Mouse (Mus musculus): Measurements from ENCODE around the gene B4galt2. TPM values are rescaled to one million over a fixed set of nuclear protein-coding genes. Genes with fewer than 3 reads are reported as not detected.

The B4galt2 gene
- total and polyA plus RNA-seq, 2 experiments from 2014 or later = 5.9 to 33.0 TPM

GRCm38 (mm10) chr4:117843101-117843500, 40.2 kb downstream of the B4galt2 start:
- TF ChIP-seq EP300 (IDR thresholded peaks at IDR 0.05; ENCODE audit: low read depth) = no peak
- no peak for TF ChIP-seq CTCF (IDR thresholded peaks at IDR 0.05; ENCODE audit: low read depth)
- H3K36me3 ChIP-seq (replicated peaks; ENCODE audit: control insufficient read depth, insufficient read depth, low read length) = no peaks in the 10 kb centered on the region
- H3K9ac ChIP-seq (replicated peaks; ENCODE audit: low read depth, low read length) = no peak overlapping the region
- H3K4me2 ChIP-seq (ENCODE audit: low read depth, low read length) = no peak overlapping the region
- no peak overlapping the region for H3K27ac ChIP-seq (ENCODE audit: low read depth)
- H3K27me3 ChIP-seq (ENCODE audit: control insufficient read depth, insufficient read depth, low read length) = no peaks in the 10 kb centered on the region
- no peak for ATAC-seq (ENCODE audit: insufficient read depth, low read depth)
- no peak for DNase-seq (ENCODE audit: low spot score)
- H3K4me1 ChIP-seq (ENCODE audit: control insufficient read depth, insufficient read depth) = no peaks in the 10 kb centered on the region
- no peak overlapping the region for H3K4me3 ChIP-seq (ENCODE audit: low read depth, low read length)
- H3K9me3 ChIP-seq (replicated peaks; ENCODE audit: control insufficient read depth, low read length) = no peaks in the 10 kb centered on the region
- 84% methylated on average over 5 of the region's 5 CpGs for WGBS

DNA sequence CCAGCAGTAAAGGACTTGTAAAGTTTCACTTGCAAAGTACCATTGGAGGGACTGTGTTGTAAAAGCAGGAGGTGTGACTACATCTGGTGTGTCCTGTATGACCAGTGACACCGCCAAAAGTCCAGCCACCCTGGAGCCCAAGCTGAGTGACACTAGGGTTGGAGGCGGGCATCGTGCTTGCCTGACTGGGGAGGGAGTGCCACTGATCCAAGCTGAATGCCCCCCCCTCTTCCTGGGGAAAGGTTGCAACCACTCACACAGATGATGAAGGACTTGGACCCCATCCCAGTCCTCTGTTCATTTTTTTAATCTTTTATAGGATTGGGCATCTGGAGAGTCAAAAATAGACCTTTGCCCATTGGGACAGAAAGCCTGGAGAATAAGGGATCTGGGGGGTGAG, 41.7 kb downstream of the B4galt2 start:
- Histone ChIP-seq H3K27me3 (ENCODE audit: control insufficient read depth, insufficient read depth, low read length) (no peaks in the 10 kb centered on the region), H3K4me2 (ENCODE audit: low read depth, low read length) (no peak overlapping the region), H3K36me3 (replicated peaks; ENCODE audit: control insufficient read depth, insufficient read depth, low read length) (no peaks in the 10 kb centered on the region), H3K9me3 (replicated peaks; ENCODE audit: control insufficient read depth, low read length) (no peaks in the 10 kb centered on the region), H3K9ac (replicated peaks; ENCODE audit: low read depth, low read length) (no peak overlapping the region), H3K4me3 (ENCODE audit: low read depth, low read length) (no peak overlapping the region), H3K4me1 (ENCODE audit: control insufficient read depth, insufficient read depth) (no peaks in the 10 kb centered on the region), H3K27ac (ENCODE audit: low read depth) (no peak overlapping the region)
- no peak for TF ChIP-seq CTCF (IDR thresholded peaks at IDR 0.05; ENCODE audit: low read depth)
- TF ChIP-seq EP300 (IDR thresholded peaks at IDR 0.05; ENCODE audit: low read depth) = no peak
- ATAC-seq (ENCODE audit: insufficient read depth, low read depth) (no peak), DNase-seq (ENCODE audit: low spot score) (no peak)
- 64% methylated on average over 3 of the region's 3 CpGs for WGBS

DNA sequence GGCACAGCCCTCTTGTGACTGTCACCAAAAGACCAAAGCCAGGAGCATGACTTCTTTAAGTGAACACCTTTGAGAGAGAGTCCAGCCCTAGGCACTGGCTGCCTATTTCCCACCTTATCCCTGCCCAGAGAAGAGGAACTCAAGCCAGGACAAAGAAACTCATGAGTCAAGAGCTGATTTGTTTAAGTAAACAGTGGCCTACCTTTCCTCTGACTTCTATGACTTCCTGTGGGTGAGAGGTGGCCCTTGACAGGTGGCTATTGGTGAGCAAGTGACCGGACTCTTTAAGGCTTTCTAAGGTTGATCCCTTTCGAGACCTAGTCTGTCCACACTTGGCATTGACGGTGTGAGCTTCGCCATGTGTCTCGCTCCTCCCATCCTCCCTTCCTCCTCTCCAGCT, 42.5 kb downstream of the B4galt2 start:
- no peak overlapping the region for H3K9ac ChIP-seq (replicated peaks; ENCODE audit: low read depth, low read length)
- H3K27me3 ChIP-seq (ENCODE audit: control insufficient read depth, insufficient read depth, low read length) = no peaks in the 10 kb centered on the region
- no peak overlapping the region for H3K4me3 ChIP-seq (ENCODE audit: low read depth, low read length)
- 88% methylated on average over 5 of the region's 5 CpGs for WGBS
- no peaks in the 10 kb centered on the region for H3K4me1 ChIP-seq (ENCODE audit: control insufficient read depth, insufficient read depth)
- no peak for TF ChIP-seq CTCF (IDR thresholded peaks at IDR 0.05; ENCODE audit: low read depth)
- TF ChIP-seq EP300 (IDR thresholded peaks at IDR 0.05; ENCODE audit: low read depth) = no peak
- DNase-seq (ENCODE audit: low spot score) (no peak), ATAC-seq (ENCODE audit: insufficient read depth, low read depth) (no peak)
- H3K9me3 ChIP-seq (replicated peaks; ENCODE audit: control insufficient read depth, low read length) = no peaks in the 10 kb centered on the region
- no peaks in the 10 kb centered on the region for H3K36me3 ChIP-seq (replicated peaks; ENCODE audit: control insufficient read depth, insufficient read depth, low read length)
- H3K4me2 ChIP-seq (ENCODE audit: low read depth, low read length) = no peak overlapping the region
- H3K27ac ChIP-seq (ENCODE audit: low read depth) = no peak overlapping the region

GRCm38 (mm10) chr4:117839366-117839765, 43.9 kb downstream of the B4galt2 start:
- TF ChIP-seq CTCF (IDR thresholded peaks at IDR 0.05; ENCODE audit: low read depth) = no peak
- Histone ChIP-seq H3K36me3 (replicated peaks; ENCODE audit: control insufficient read depth, insufficient read depth, low read length) (no peaks in the 10 kb centered on the region), H3K4me3 (ENCODE audit: low read depth, low read length) (no peak overlapping the region), H3K27me3 (ENCODE audit: control insufficient read depth, insufficient read depth, low read length) (0 out of 2 replicates have a peak, but pooled peaks cover 4% of the 10 kb centered on the region), H3K27ac (ENCODE audit: low read depth) (no peak overlapping the region), H3K4me1 (ENCODE audit: control insufficient read depth, insufficient read depth) (no peaks in the 10 kb centered on the region), H3K9ac (replicated peaks; ENCODE audit: low read depth, low read length) (no peak overlapping the region), H3K9me3 (replicated peaks; ENCODE audit: control insufficient read depth, low read length) (no peaks in the 10 kb centered on the region), H3K4me2 (ENCODE audit: low read depth, low read length) (no peak overlapping the region)
- no peak for ATAC-seq (ENCODE audit: insufficient read depth, low read depth)
- WGBS = 74% methylated on average over 6 of the region's 6 CpGs
- DNase-seq (ENCODE audit: low spot score) = no peak

GRCm38 (mm10) chr4:117837271-117837670, 46.0 kb downstream of the B4galt2 start:
- DNase-seq (ENCODE audit: low spot score) = no peak
- WGBS = 65% methylated on average over 4 of the region's 4 CpGs
- no peak overlapping the region for H3K9ac ChIP-seq (replicated peaks; ENCODE audit: low read depth, low read length)
- ATAC-seq (ENCODE audit: insufficient read depth, low read depth) = no peak
- H3K4me2 ChIP-seq (ENCODE audit: low read depth, low read length) = no peak overlapping the region
- H3K4me3 ChIP-seq (ENCODE audit: low read depth, low read length) = no peak overlapping the region
- TF ChIP-seq CTCF (IDR thresholded peaks at IDR 0.05; ENCODE audit: low read depth) (no peak), EP300 (IDR thresholded peaks at IDR 0.05; ENCODE audit: low read depth) (no peak)
- no peaks in the 10 kb centered on the region for H3K9me3 ChIP-seq (replicated peaks; ENCODE audit: control insufficient read depth, low read length)
- 0 out of 2 replicates have a peak, but pooled peaks cover 4% of the 10 kb centered on the region for H3K27me3 ChIP-seq (ENCODE audit: control insufficient read depth, insufficient read depth, low read length)
- H3K27ac ChIP-seq (ENCODE audit: low read depth) = no peak overlapping the region
- H3K36me3 ChIP-seq (replicated peaks; ENCODE audit: control insufficient read depth, insufficient read depth, low read length) = no peaks in the 10 kb centered on the region
- H3K4me1 ChIP-seq (ENCODE audit: control insufficient read depth, insufficient read depth) = 0 out of 2 replicates have a peak, but pooled peaks cover under 1% of the 10 kb centered on the region

DNA sequence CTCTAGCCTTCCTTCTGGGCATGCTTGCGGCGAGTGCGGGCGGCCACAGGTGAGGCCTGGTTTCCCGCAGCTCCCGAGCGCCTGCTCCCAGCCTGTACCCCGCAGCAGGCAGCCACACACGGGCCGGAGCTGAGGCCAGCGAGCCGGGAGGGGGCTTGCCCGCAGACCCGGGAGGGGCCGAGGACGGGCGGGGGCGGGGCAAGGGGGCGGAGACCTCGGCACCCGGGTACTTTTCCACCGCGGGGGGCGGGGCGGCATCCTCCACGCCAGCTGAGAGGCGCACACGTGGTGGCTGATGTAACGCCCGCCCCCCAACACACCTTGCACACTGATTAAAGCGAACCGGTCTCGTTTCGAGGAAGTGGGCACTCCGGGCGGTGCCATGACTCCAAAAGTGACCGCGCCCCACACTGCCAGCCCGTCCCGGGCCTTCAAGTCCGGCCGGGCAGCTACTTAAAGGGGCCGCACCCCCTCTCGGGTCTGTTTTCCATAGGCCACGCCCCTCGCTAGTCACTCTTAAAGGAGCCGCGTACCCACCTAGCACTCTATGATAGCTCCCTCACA, 47.0 kb downstream of the B4galt2 start:
- H3K4me2 ChIP-seq (ENCODE audit: low read depth, low read length) = peak overlapping the region; percentile 99
- DNase-seq (ENCODE audit: low spot score) (peak; percentile 89), ATAC-seq (ENCODE audit: insufficient read depth, low read depth) (peak; percentile 88)
- H3K36me3 ChIP-seq (replicated peaks; ENCODE audit: control insufficient read depth, insufficient read depth, low read length) = no peaks in the 10 kb centered on the region
- TF ChIP-seq CTCF (IDR thresholded peaks at IDR 0.05; ENCODE audit: low read depth) (no peak), EP300 (IDR thresholded peaks at IDR 0.05; ENCODE audit: low read depth) (no peak)
- no peaks in the 10 kb centered on the region for H3K9me3 ChIP-seq (replicated peaks; ENCODE audit: control insufficient read depth, low read length)
- peak overlapping the region; percentile 58 for H3K27ac ChIP-seq (ENCODE audit: low read depth)
- under 1% methylated on average over 43 of the region's 48 CpGs for WGBS
- H3K9ac ChIP-seq (replicated peaks; ENCODE audit: low read depth, low read length) = peak overlapping the region; percentile 56; the same call in 1 of the 2 replicates
- peaks cover 8% of the 10 kb centered on the region; the same call in 1 of the 2 replicates for H3K4me1 ChIP-seq (ENCODE audit: control insufficient read depth, insufficient read depth)
- 0 out of 2 replicates have a peak, but pooled peaks cover 4% of the 10 kb centered on the region for H3K27me3 ChIP-seq (ENCODE audit: control insufficient read depth, insufficient read depth, low read length)
- H3K4me3 ChIP-seq (ENCODE audit: low read depth, low read length) = peak overlapping the region; percentile 76

Data from heart, postnatal 0 days (tissue).